Mouse (Mus musculus): ENCODE measurements around the gene Gipc1. TPM values are rescaled to one million over a fixed set of nuclear protein-coding genes. Genes with fewer than 3 reads are reported as not detected.

The Gipc1 gene
- total RNA-seq, 2 experiments from 2014 or later, result 77.9 to 78.5 TPM

Other genes with a start within 250 kb of the Gipc1 start
- 100 to 1,000 TPM; 233 TPM for gene Scoc, start 194.3 kb upstream of the Gipc1 start, total RNA-seq (2021)
- gene Olfr370, start 116.9 kb upstream of the Gipc1 start, total RNA-seq (2021), result not detected
- 100 to 1,000 TPM; 152 to 158 TPM for gene Ndufb7, start 86.0 kb upstream of the Gipc1 start, total RNA-seq (2021)
- gene Tecr, start 44.7 kb upstream of the Gipc1 start, total RNA-seq (2021), result 100 to 1,000 TPM; 521 to 544 TPM
- 10 to 100 TPM; 31.8 to 33.7 TPM for gene Dnajb1, start 44.5 kb upstream of the Gipc1 start, total RNA-seq (2021)
- 1 to 10 TPM; 1.3 to 1.9 TPM for gene Ptger1, start 14.0 kb downstream of the Gipc1 start, total RNA-seq (2021)
- 10 to 100 TPM; 53.6 TPM for gene Pkn1, start 46.5 kb downstream of the Gipc1 start, total RNA-seq (2021)
- gene Ddx39, start 62.5 kb downstream of the Gipc1 start, total RNA-seq (2021), result 10 to 100 TPM; 17.9 to 19.2 TPM
- 10 to 100 TPM; 11.9 to 12.6 TPM for gene Adgre5, start 88.6 kb downstream of the Gipc1 start, total RNA-seq (2021)
- gene Adgrl1, start 247.4 kb downstream of the Gipc1 start, total RNA-seq (2021), result 100 to 1,000 TPM; 345 to 352 TPM